Mouse (Mus musculus): ENCODE data around the gene Ptpn6. TPM values are rescaled to one million over a fixed set of nuclear protein-coding genes. Genes with fewer than 3 reads are reported as not detected.

The Ptpn6 gene
- polyA plus RNA-seq, 1 experiment from 2014 or later = 21.3 TPM

DNA sequence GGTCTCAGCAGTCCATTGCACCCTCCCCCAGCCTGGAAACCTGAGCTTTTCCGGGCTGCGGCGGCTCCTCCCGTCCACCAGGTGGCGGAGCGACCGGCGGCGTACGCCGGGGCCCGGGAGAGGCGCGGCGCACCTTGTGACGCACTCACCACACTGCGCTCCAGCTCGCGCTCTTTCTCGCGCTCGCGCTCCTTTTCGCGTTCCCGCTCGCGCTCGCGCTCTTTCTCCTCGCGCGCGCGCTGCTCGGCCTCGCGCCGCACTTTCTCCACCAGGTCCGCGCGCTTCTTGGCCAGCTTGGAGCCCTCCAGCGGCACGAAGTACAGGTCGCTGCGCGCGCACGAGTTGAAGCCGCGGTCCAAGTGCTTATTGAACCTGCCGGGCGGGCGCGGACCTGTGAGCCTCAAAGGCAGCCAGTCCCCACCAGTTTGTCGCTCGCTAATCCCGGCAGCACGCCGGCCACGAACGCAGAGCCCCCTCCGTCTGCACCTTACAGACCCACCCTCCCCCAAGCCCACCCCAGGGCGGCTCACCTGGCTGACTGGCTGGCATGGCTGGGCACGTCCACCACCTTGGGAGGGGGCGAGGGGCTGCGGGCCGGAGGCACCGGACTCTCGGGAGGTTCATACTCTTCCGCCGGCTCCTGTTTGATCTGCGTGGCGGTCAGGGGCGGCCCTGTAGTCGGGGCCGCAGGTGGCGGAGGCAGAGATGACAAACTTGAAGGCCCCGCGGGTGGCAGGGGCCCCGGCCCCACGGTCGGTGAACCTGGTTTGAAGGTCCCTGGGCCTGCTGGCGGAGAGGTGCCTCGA, 7.2 kb upstream of the Ptpn6 start:
- H3K4me2 ChIP-seq (ENCODE audit: low read depth, low read length) = peak overlapping the region; percentile 97
- no peaks in the 10 kb centered on the region for H3K9me3 ChIP-seq (ENCODE audit: control insufficient read depth, low read length)
- peaks cover 32% of the 10 kb centered on the region for H3K36me3 ChIP-seq (ENCODE audit: control insufficient read depth, insufficient read depth, low read length)
- WGBS = 2% methylated on average over 85 of the region's 85 CpGs
- H3K9ac ChIP-seq (ENCODE audit: low read length) = peak overlapping the region; percentile 84
- ATAC-seq (ENCODE audit: low read depth) = peak; percentile 77
- H3K4me1 ChIP-seq (replicated peaks; ENCODE audit: control insufficient read depth, insufficient read depth, low read length) = peaks cover 23% of the 10 kb centered on the region
- peak overlapping the region; percentile 58 for H3K4me3 ChIP-seq (ENCODE audit: low read length)
- H3K27me3 ChIP-seq (ENCODE audit: control insufficient read depth, insufficient read depth, low read depth, low read length) = no peaks in the 10 kb centered on the region
- H3K27ac ChIP-seq (ENCODE audit: low read length) = peak overlapping the region; percentile 81

DNA sequence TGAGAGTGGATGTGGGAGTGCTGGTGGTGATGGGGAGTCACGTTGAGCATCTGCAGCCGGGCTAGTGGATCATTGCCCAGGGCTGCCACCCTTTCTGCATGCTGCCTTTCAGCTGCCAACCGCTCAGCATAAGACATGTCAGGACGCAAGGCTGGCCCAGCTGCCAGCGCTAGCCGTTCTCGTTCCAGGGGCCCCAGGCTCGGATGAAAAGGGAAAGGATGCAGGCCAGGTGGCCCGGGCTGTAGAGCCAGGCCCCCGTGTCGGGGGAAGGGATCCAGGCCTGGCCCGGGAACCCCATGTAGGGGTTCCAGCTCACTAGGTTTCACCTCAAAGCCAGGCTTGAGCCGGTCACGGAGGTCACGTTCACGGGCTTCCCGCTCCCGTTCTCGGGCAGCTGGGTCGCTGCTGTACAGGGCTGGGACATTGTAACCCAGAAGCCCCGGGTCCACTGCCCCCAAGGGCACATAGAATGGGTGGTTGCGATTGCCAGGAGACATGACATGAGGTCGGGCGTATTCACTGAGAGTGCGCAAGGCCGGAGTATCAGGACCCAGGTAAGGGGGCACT, 6.3 kb upstream of the Ptpn6 start:
- Histone ChIP-seq H3K9me3 (ENCODE audit: control insufficient read depth, low read length) (no peaks in the 10 kb centered on the region), H3K27me3 (ENCODE audit: control insufficient read depth, insufficient read depth, low read depth, low read length) (no peaks in the 10 kb centered on the region), H3K4me1 (replicated peaks; ENCODE audit: control insufficient read depth, insufficient read depth, low read length) (peaks cover 26% of the 10 kb centered on the region), H3K4me3 (ENCODE audit: low read length) (peak overlapping the region; percentile 58), H3K36me3 (ENCODE audit: control insufficient read depth, insufficient read depth, low read length) (peaks cover 32% of the 10 kb centered on the region), H3K27ac (ENCODE audit: low read length) (peak overlapping the region; percentile 58), H3K9ac (ENCODE audit: low read length) (peak overlapping the region; percentile 84), H3K4me2 (ENCODE audit: low read depth, low read length) (peak overlapping the region; percentile 97)
- 74% methylated on average over 26 of the region's 26 CpGs for WGBS
- no peak for ATAC-seq (ENCODE audit: low read depth)

- Histone ChIP-seq H3K27me3 (ENCODE audit: control insufficient read depth, insufficient read depth, low read depth, low read length) (no peaks in the 10 kb centered on the region), H3K9me3 (ENCODE audit: control insufficient read depth, low read length) (no peaks in the 10 kb centered on the region), H3K36me3 (ENCODE audit: control insufficient read depth, insufficient read depth, low read length) (peaks cover 26% of the 10 kb centered on the region), H3K4me3 (ENCODE audit: low read length) (no peak overlapping the region), H3K27ac (ENCODE audit: low read length) (no peak overlapping the region), H3K9ac (ENCODE audit: low read length) (no peak overlapping the region), H3K4me2 (ENCODE audit: low read depth, low read length) (no peak overlapping the region), H3K4me1 (replicated peaks; ENCODE audit: control insufficient read depth, insufficient read depth, low read length) (peaks cover 34% of the 10 kb centered on the region)
- ATAC-seq (ENCODE audit: low read depth) = no peak
- 82% methylated on average over 8 of the region's 8 CpGs for WGBS
Measured at GRCm38 (mm10) chr6:124743647-124744046, 5.1 kb upstream of the Ptpn6 start.

GRCm38 (mm10) chr6:124742839-124743514, 4.5 kb upstream of the Ptpn6 start:
- Histone ChIP-seq H3K4me3 (ENCODE audit: low read length) (no peak overlapping the region), H3K27ac (ENCODE audit: low read length) (no peak overlapping the region), H3K27me3 (ENCODE audit: control insufficient read depth, insufficient read depth, low read depth, low read length) (no peaks in the 10 kb centered on the region), H3K9me3 (ENCODE audit: control insufficient read depth, low read length) (no peaks in the 10 kb centered on the region), H3K36me3 (ENCODE audit: control insufficient read depth, insufficient read depth, low read length) (peaks cover 22% of the 10 kb centered on the region), H3K4me2 (ENCODE audit: low read depth, low read length) (no peak overlapping the region), H3K9ac (ENCODE audit: low read length) (0 out of 2 replicates have a peak overlapping the region, but pooled peaks have one; percentile 2), H3K4me1 (replicated peaks; ENCODE audit: control insufficient read depth, insufficient read depth, low read length) (peaks cover 36% of the 10 kb centered on the region)
- 85% methylated on average over 15 of the region's 15 CpGs for WGBS
- ATAC-seq (ENCODE audit: low read depth) = no peak

DNA sequence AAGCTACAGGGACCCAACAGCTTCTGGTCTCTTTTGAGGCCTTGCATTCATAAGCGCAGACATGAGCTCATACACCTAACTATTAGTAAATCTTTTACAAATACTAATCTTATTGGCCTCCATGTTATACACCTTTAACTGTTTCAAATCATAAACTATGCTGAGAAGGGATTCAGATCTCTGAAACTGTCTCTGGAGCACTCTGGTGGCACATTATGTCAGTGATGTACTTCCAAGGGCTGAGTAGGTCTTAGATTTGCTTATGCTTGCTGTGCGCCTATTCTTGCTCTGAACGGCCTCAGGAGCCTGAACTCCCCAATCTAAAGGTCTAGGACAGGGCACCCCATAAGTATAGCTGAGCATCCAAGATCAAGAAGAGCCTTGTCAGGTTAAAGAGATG, 3.3 kb upstream of the Ptpn6 start:
- H3K4me2 ChIP-seq (ENCODE audit: low read depth, low read length) = peak overlapping the region; percentile 82
- H3K27ac ChIP-seq (ENCODE audit: low read length) = peak overlapping the region; percentile 100
- peaks cover 39% of the 10 kb centered on the region for H3K4me1 ChIP-seq (replicated peaks; ENCODE audit: control insufficient read depth, insufficient read depth, low read length)
- H3K9ac ChIP-seq (ENCODE audit: low read length) = peak overlapping the region; percentile 84
- no peak for ATAC-seq (ENCODE audit: low read depth)
- peaks cover 18% of the 10 kb centered on the region for H3K36me3 ChIP-seq (ENCODE audit: control insufficient read depth, insufficient read depth, low read length)
- WGBS = 73% methylated on average over 3 of the region's 3 CpGs
- H3K4me3 ChIP-seq (ENCODE audit: low read length) = peak overlapping the region; percentile 69
- no peaks in the 10 kb centered on the region for H3K27me3 ChIP-seq (ENCODE audit: control insufficient read depth, insufficient read depth, low read depth, low read length)
- no peaks in the 10 kb centered on the region for H3K9me3 ChIP-seq (ENCODE audit: control insufficient read depth, low read length)

DNA sequence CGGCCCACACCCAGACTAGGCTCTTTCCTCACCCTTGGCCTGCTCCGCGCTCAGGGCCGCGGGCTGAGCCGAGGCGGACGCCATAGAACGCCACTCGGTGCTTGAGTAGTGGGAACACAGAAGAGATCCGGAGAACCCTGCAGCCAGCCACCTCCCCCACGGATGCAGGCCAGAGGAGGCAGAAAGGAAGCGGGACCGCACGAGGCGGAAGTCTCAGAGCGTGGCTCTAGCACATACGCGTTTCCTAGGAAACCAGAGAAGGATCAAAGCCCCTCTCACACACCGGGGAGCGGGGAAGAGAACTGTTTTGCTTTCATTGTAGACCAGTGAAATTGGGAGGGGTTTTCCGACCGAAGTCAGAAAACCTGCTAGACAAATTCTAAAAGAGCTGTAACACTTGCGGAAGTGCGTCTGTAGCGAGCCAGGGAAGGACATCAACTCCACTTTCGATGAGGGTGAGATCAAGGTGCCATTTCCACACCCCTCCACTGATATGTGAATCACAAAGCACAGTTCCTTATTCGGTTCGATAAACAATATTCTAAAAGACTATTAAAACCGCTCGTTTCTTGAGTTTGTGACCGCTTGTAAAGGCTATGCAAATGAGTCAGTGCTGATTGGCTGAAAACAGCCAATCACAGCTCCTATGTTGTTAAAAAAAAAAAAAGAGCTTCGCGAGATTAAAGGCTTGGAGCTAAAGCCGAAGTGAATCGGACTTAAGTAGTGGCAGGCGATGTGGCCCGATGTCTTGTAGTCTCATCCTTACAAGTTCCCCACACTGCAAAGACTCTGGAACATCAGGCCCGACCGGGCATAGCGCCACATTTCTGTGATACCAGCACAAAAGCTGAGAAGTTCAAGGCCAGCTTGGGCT, 2.6 kb upstream of the Ptpn6 start, which contains the start of gene Grcc10:
Grcc10 (minus strand) TSS at position 487 of the 874 bp plus-strand sequence.
- H3K36me3 ChIP-seq (ENCODE audit: control insufficient read depth, insufficient read depth, low read length) = peaks cover 18% of the 10 kb centered on the region
- H3K27ac ChIP-seq (ENCODE audit: low read length) = peak within 1 kb of the TSS; percentile 100
- WGBS = under 1% methylated on average over 41 of the region's 41 CpGs
- peak within 1 kb of the TSS; percentile 82 for H3K4me2 ChIP-seq (ENCODE audit: low read depth, low read length)
- peak; percentile 84 for ATAC-seq (ENCODE audit: low read depth)
- H3K4me1 ChIP-seq (replicated peaks; ENCODE audit: control insufficient read depth, insufficient read depth, low read length) = peaks cover 32% of the 10 kb centered on the region
- peak within 1 kb of the TSS; percentile 69 for H3K4me3 ChIP-seq (ENCODE audit: low read length)
- peak within 1 kb of the TSS; percentile 84 for H3K9ac ChIP-seq (ENCODE audit: low read length)
- no peaks in the 10 kb centered on the region for H3K27me3 ChIP-seq (ENCODE audit: control insufficient read depth, insufficient read depth, low read depth, low read length)
- H3K9me3 ChIP-seq (ENCODE audit: control insufficient read depth, low read length) = no peaks in the 10 kb centered on the region

DNA sequence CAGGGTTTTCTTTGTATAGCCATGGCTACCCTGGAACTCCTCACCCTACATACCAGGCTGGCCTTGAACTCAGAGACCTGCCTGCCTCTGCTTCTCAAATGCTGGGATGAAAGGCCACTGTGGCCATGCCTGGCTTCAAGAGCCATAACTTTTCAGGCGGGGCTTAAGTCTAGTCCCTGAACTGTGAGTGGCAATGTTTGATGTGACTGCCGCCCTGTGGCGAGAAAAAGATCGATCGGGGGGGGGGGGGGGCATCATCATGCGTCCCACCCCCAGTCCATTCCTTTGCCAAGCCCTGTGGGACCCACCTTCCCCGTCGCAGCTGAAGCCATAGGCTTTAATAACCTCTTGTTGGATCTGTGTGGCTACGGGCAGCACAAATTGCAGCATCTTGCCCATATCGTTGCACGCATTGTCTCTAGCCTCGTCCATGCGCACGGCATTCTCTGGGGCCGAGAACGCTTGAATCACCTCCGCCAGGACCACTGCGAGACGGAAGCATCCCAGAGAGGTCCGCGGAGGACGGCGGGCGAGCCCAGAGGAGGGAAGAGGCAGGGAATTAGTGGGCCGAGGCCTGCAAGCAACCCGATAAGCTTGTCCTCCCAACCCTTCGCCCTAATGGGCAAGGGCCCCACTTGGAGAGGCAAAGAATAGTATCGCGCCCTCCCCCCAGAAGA, 1.8 kb upstream of the Ptpn6 start:
- H3K4me3 ChIP-seq (ENCODE audit: low read length) = peak overlapping the region; percentile 69
- no peaks in the 10 kb centered on the region for H3K27me3 ChIP-seq (ENCODE audit: control insufficient read depth, insufficient read depth, low read depth, low read length)
- H3K4me2 ChIP-seq (ENCODE audit: low read depth, low read length) = peak overlapping the region; percentile 82
- no peaks in the 10 kb centered on the region for H3K9me3 ChIP-seq (ENCODE audit: control insufficient read depth, low read length)
- H3K36me3 ChIP-seq (ENCODE audit: control insufficient read depth, insufficient read depth, low read length) = peaks cover 18% of the 10 kb centered on the region
- H3K27ac ChIP-seq (ENCODE audit: low read length) = peak overlapping the region; percentile 100
- ATAC-seq (ENCODE audit: low read depth) = peak; percentile 15
- under 1% methylated on average over 29 of the region's 29 CpGs for WGBS
- H3K9ac ChIP-seq (ENCODE audit: low read length) = peak overlapping the region; percentile 84
- peaks cover 28% of the 10 kb centered on the region for H3K4me1 ChIP-seq (replicated peaks; ENCODE audit: control insufficient read depth, insufficient read depth, low read length)

- 84% methylated on average over 10 of the region's 10 CpGs for WGBS
- Histone ChIP-seq H3K4me2 (ENCODE audit: low read depth, low read length) (no peak overlapping the region; the same call in 1 of the 2 replicates), H3K4me1 (replicated peaks; ENCODE audit: control insufficient read depth, insufficient read depth, low read length) (peaks cover 24% of the 10 kb centered on the region), H3K27me3 (ENCODE audit: control insufficient read depth, insufficient read depth, low read depth, low read length) (no peaks in the 10 kb centered on the region), H3K4me3 (ENCODE audit: low read length) (no peak overlapping the region), H3K9ac (ENCODE audit: low read length) (peak overlapping the region; percentile 47), H3K27ac (ENCODE audit: low read length) (peak overlapping the region; percentile 78), H3K9me3 (ENCODE audit: control insufficient read depth, low read length) (no peaks in the 10 kb centered on the region), H3K36me3 (ENCODE audit: control insufficient read depth, insufficient read depth, low read length) (peaks cover 9% of the 10 kb centered on the region)
- ATAC-seq (ENCODE audit: low read depth) = no peak
Measured at GRCm38 (mm10) chr6:124739231-124739796, 800 bp upstream of the Ptpn6 start.

Measured in lung, embryonic 16.5 days (tissue).